Mouse (Mus musculus) mammary gland, adult 2 months (tissue): Measurements from ENCODE around the gene Agtr2. TPM values are rescaled to one million over a fixed set of nuclear protein-coding genes. Genes with fewer than 3 reads are reported as not detected.

ENCODE experiments used
- polyA plus RNA-seq: library from polyadenylated mRNA; depleted of rRNA; stranded (reverse); fragments of >200 nt; gene quantifications from 2 replicates; pipeline ENCODE4 v1.2.3, GENCODE M21; 2012; ENCODE audit warnings: low replicate concordance; rRNA removed

The Agtr2 gene
- 0.10 and 0.27 TPM in 2 replicates for polyA plus RNA-seq

GRCm38 (mm10) chrX:21484414-21484813, at the start of gene Agtr2:
TSS of gene Agtr2 (plus strand) at chrX:21484544.

Other genes with a start within 250 kb of the Agtr2 start
- 0.06 TPM in 1 of 2 replicates, not detected in the other for gene Slc6a14, start 230.4 kb downstream of the Agtr2 start, polyA plus RNA-seq